Mouse (Mus musculus): ENCODE data around the gene Ifna12.
"Not testable (repeated sequence)": the region's sequence is repeated elsewhere in the genome, so short reads cannot be mapped to it uniquely, and the experiment has no call there.

Gene Ifna12

GRCm38 (mm10) chr4:88603276-88603675 is at the start of gene Ifna12:
Gene Ifna12, minus strand, starts transcription at chr4:88603376.
- DNase-seq = no peak

- DNase-seq = no peak
Measured at GRCm38 (mm10) chr4:88644359-88644758, 41.2 kb upstream of the Ifna12 start, which contains the start of gene Ifna13. Gene Ifna13, minus strand, starts transcription at chr4:88644459.

- DNase-seq = no peak
Measured at GRCm38 (mm10) chr4:88642526-88642925, 39.4 kb upstream of the Ifna12 start.

- DNase-seq = peak; percentile 90
Measured at GRCm38 (mm10) chr4:88641077-88641831, 38.1 kb upstream of the Ifna12 start.

GRCm38 (mm10) chr4:88640704-88641076 is 37.5 kb upstream of the Ifna12 start:
- no peak for DNase-seq

- DNase-seq = no peak
Measured at GRCm38 (mm10) chr4:88634311-88634710, 31.1 kb upstream of the Ifna12 start, which contains the start of gene C87499. Gene C87499, minus strand, starts transcription at chr4:88634411.

GRCm38 (mm10) chr4:88592285-88592684 is 10.9 kb downstream of the Ifna12 start, which contains the start of gene Ifna9:
Gene Ifna9, minus strand, starts transcription at chr4:88592385.
- no peak for DNase-seq

GRCm38 (mm10) chr4:88571698-88572097 is 31.5 kb downstream of the Ifna12 start, which contains the start of gene Ifna14:
Gene Ifna14, minus strand, starts transcription at chr4:88571798.
- DNase-seq = no peak

GRCm38 (mm10) chr4:88561791-88562190 is 41.4 kb downstream of the Ifna12 start:
- peak; percentile 70 for DNase-seq

- not testable (repeated sequence) for DNase-seq
Measured at GRCm38 (mm10) chr4:88558145-88558544, 45.0 kb downstream of the Ifna12 start, which contains the start of gene Ifna15. Gene Ifna15, minus strand, starts transcription at chr4:88558245.
